In genomic region chr16:92790601-92791000, GRCm38 (mm10) we compare ENCODE assay signal across 24 mouse cellular contexts.
"Had no signal": no experiment of that assay in that cellular context is flagged by ENCODE, and none has a peak within 500 bp of the region (broad histone marks: within the 10 kb centered on the region; RNA-seq: fewer than 3 reads in every experiment).

No protein-coding gene starts in this region.

- H3K4me2 ChIP-seq: heart, embryonic 11.5 days; heart, embryonic 13.5 days; heart, embryonic 15.5 days; hindbrain, embryonic 13.5 days; hindbrain, embryonic 15.5 days; kidney, embryonic 15.5 days; limb, embryonic 13.5 days had no signal

- H3K4me3 ChIP-seq: heart, adult 2 months; heart, embryonic 13.5 days; heart, embryonic 15.5 days; hindbrain, embryonic 13.5 days; hindbrain, embryonic 15.5 days; kidney, embryonic 15.5 days; limb, embryonic 13.5 days had no signal

- H3K27me3 ChIP-seq: hindbrain, embryonic 15.5 days had no signal

- H3K27ac ChIP-seq: heart, adult 2 months; heart, embryonic 13.5 days; heart, embryonic 15.5 days; hindbrain, embryonic 13.5 days; hindbrain, embryonic 15.5 days; hindbrain, postnatal 0 days; kidney, embryonic 15.5 days; kidney, postnatal 0 days; limb, embryonic 13.5 days had no signal

- H3K36me3 ChIP-seq: heart, embryonic 13.5 days; heart, embryonic 15.5 days; hindbrain, embryonic 13.5 days; hindbrain, embryonic 15.5 days; kidney, embryonic 15.5 days; limb, embryonic 13.5 days had no signal

- DNase-seq: gastrocnemius, postnatal 14 days; gastrocnemius, postnatal 36 days; heart, adult 11 months; heart, adult 2 months; heart, postnatal 14 days; heart, postnatal 36 days; kidney, adult 11 months; kidney, adult 2 months; kidney, adult 9 months; kidney, postnatal 14 days; kidney, postnatal 36 days; layer of hippocampus, adult 9-11 months; layer of hippocampus, postnatal 36 days; left cerebral cortex, postnatal 4 days had no signal

- H3K4me1 ChIP-seq: hindbrain, embryonic 15.5 days; kidney, embryonic 15.5 days; limb, embryonic 13.5 days had no signal

- H3K9me3 ChIP-seq: heart, embryonic 13.5 days; heart, embryonic 15.5 days; hindbrain, embryonic 13.5 days; hindbrain, embryonic 15.5 days; kidney, embryonic 15.5 days; limb, embryonic 13.5 days had no signal

- H3K9ac ChIP-seq: heart, embryonic 13.5 days; heart, embryonic 15.5 days; hindbrain, embryonic 13.5 days; hindbrain, embryonic 15.5 days; kidney, embryonic 15.5 days; limb, embryonic 13.5 days had no signal

- ATAC-seq: hindbrain, postnatal 0 days; intestine, embryonic 16.5 days had no signal
